Mouse (Mus musculus): ENCODE measurements at regions not wholly inside any gene's neighbourhood (a gene's known extent, or its start where the extent isn't known, plus 50 kb on each side); places are given as distances from the start of the nearest gene placed in this dataset.

DNA sequence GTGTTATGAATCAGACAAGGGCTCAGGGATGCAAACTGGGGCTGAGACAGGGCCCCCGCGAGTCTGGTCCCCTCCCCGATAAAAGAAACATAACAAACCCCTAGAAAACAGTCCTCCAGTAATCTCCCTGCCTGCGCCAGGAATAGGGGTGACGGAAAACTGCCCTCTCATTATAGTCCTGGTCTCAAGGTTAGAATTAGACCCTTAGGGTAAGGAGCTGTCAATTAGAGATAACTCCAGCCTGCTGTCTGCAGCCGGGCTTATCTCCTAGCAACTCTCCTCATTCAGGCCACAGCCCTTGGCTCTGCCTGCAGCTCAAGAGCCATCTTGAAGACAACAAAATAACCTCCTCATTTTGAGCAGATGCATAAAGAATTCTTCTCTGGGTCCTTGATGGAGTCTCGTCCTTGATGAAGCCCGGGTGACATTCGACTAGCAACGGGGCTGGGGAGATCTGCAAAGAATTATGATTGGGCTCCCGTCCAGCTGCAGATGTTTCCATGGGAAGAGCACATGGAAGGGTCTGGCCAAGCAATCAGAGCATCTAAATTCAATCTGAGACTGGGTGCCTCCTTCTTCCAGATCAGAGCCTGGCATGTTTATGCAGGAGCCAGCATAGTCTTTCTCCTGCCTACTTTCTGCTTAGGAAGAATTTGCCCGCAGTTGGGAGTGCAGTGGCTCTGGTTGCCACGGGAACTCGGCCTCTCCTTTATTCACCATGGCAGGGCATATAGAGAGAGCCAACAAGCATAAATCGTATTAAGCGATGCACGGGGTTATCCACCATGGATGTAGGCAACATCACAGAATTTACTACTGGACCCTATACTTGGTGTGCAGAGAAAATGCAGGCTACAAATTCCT lies 281.2 kb downstream of the Sox11 start:
- TF ChIP-seq CTCF (IDR thresholded peaks at IDR 0.05; ENCODE audit: low read depth) (no peak), EP300 (IDR thresholded peaks at IDR 0.05; ENCODE audit: low read depth) (no peak)
